Mouse (Mus musculus) adrenal gland, postnatal 4 days (tissue): ENCODE results near the gene Zfp169. TPM values are rescaled to one million over a fixed set of nuclear protein-coding genes. Genes with fewer than 3 reads are reported as not detected.

Experiments used
- DNase-seq, 2 experiments: peaks; one replicate each; pipeline ENCODE4 v3.0.0; 2021 to 2022; ENCODE audit warnings: low spot score in 2 of 2, mixed read lengths in 2 of 2
- long read RNA-seq, 2 experiments: library from polyadenylated mRNA; stranded (forward); transcript quantifications; one replicate each; pipeline ENCODE4 v2.0.0; 2021
- total RNA-seq, 2 experiments: library from RNA; stranded (reverse); gene quantifications; 2 replicates each; pipeline ENCODE4 v1.2.3; 2021

Zfp169 gene
- 10 to 100 TPM; 11.7 to 12.0 TPM for total RNA-seq
- long read RNA-seq, experiment 1: 0 reads
- long read RNA-seq, experiment 2, full-length matches to known transcripts: 1 of 3 reads
- long read RNA-seq, experiment 2, partial matches to known transcripts: 0 of 3 reads
- long read RNA-seq, experiment 2, other reads (novel, unspliced or antisense): 2 of 3 reads

DNA sequence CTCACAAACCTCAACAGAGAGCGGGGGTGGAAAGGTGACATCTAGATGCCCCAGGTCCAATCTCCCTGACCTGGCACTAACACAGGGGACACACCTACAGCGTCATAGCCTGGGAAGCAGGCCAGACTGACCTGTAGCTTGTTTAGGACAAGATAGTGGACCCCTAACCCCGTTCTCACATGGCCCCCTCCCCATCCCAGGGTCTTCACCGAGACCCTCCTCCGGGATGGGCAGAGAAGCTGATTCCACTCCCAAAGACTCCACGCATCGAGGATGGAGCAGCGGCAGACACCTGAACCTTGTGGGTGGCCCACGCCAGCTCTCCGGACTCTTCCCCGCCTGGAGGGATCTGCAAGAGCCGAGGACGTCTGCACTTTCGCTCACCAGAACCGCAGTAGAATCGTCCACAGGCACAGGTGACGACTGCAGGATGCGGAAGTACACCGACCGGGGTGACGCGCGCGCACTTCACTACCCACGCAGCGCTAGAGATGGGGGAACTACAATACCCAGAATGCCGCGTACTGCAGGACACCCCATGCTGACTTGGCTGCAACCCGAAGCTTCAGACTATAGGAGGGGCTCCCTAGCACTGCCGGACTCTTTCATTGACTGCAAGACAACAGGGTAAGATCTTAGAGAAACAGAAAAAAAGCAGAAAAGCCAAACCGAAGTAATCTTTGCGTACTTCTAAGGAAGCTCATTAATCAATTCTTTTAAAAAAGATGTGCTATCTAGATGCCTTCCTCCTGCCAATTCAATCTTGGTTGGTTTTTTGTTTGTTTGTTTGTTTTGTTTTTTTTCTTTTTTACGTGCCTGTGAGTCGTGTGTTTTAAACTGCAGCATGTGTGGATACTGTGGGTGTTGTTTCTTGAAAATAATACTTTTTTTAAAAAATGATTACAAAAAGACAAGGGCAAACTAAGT lies at the start of gene Zfp169, which contains the start of gene A830005F24Rik:
Zfp169 (minus strand) TSS at position 449 of the 927 bp plus-strand sequence.
A830005F24Rik (plus strand) TSS at position 568 of the 927 bp plus-strand sequence.
- peak; percentile 36 to 55 for DNase-seq

DNA sequence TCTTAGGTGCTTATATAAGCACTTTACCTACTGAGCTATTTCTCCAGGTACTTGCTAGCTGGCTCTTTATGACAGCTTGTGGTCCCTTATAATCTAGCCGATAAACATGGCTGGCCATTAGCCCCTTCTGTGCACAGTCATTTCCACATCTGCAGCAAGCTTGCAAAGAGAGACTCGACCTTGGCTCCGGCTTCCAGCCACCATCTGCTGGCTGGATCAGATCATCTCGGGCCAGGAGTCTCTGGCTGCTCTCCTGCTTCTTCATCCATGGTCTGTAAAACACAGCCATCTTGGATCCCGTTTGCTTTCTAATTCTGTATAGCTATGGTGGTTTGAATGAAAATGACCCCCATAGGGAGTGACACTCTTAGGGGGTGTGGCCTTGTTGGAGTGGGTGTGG lies 49.1 kb upstream of the Zfp169 start:
- no peak for DNase-seq

DNA sequence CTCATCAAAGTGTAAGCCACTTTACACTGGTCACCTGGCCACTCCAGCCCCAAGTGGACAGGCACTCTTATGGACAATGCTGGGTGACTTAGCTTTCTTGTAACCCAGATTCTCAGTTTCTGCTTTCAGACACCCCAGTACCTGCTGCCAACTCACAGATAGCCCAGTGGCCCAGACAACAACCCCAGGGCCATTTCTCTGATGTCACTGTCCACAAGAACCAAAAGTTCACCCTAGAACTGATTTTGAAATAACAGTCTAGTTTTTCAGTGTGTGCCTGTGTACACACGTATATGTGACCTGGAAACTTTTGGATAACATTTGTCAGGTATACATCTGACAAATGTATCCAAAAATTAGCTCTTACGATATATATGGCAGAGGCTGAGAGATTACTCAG lies 48.2 kb upstream of the Zfp169 start:
- no peak for DNase-seq

DNA sequence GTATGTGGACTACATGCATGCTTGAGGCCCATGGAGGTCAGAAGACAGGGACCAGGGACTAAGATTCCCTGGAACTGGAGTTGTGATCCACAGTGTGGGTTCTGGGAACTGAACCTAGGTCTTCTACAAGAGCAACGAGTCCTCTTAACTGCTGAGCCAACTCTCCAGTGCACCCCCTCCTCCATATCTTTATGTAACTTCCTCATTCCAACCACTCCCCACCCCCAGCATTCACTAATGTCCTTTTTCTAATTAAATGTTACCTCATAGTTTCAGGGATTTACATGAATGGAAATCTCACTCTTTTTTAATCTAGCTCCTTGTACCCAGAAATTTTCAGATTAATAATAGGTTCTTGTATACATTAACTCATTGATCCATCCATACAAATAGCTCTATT lies 42.7 kb upstream of the Zfp169 start:
- DNase-seq: no peak

DNA sequence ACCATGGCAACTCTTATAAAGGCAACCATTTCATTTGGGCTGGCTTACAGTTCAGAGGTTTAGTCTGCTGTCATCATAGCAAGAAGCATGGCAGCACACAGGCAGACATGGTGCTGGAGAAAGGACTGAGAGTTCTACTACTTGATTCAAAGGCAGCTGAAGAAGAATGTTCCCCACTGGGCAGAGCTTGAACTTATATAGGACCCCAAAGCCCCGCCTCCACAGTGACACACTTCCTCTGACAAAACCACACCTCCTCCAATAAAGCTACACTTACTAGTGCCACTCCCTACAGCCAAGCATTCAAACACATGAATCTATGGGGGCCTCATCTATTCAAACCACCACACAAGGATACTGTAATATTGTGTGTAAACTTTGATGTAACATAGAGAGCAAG lies 41.3 kb upstream of the Zfp169 start:
- DNase-seq: no peak

DNA sequence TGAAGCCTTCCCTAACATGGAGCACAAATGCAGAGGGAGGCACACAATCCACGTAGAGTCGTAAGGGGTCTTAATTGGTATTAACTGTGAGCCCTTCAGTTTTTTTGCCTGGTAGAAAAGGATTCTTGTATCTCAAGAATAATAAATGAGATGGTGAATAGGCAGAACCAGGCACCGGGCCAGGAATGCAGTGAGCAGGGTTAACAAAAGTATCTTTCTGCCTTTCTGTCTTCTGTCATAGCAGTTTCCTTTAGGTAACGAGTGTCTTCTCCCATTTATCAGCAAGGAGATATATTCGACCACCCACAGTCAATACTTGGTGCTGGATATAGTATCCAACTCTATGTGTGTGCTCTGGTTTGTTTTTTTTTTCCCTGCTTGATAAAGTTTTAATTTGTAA lies 40.3 kb upstream of the Zfp169 start:
- no peak for DNase-seq

DNA sequence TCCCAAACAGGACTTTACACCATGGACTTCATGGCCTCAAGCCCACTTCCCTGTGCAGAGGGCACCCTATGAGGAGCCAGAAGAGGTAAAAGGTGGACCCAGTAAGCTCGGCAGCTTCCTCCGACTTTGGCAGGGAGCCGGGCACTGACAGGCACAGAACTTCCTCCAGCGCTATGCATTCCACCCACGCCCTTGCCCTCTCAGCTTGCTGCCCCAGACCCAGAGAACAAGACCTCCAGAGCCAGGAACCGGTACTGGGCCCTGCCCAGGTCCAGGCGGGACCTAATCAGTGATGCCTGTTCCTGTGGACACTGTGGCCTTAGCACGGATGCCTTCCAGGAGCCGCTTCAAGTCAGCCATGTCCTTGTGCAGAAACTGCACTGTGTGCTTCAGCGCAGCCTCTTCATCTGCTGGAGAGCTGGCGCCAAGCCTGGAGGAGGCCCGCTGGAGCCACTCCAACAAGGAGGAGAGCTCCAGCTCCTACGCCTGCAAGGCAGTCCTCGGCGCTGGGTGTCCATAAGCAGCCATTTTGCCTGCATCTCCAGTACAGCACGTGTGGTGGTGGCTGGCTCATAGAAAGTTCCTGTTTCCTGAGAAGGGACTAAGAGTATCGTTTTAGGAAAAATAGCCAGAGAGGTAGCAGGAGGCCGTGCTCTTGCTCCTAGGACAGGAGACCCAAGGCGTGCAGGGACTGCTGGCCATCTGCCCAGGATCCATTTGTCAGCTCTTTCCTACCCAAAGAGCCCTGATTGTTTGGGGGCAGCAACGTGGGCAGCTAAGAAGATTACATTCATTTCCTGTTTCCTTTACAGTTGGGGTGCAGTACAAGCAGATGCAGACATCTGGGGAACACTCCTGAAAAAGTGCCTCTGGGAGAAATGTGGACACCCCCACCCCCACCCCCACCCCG lies 39.2 kb upstream of the Zfp169 start:
- peak; percentile 57 to 78 for DNase-seq

DNA sequence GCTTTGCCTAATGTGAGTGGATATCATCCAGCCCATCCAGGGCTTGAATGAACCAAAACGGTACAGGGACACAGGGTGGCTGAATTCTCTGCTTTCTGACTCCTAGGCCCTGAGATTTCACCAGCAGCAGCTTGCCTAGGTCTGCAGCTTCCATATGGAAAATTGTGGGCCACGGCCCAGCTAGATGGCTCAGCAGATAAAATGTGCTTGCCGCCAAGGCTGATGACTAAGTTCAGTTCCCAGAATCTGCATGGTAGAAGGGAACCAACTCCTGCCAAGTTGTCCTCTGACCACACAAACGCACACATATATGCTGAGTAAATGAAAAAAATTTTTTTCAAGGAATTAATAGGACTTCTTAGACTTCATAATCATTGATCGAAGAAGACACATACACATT lies 35.0 kb upstream of the Zfp169 start:
- DNase-seq: no peak

DNA sequence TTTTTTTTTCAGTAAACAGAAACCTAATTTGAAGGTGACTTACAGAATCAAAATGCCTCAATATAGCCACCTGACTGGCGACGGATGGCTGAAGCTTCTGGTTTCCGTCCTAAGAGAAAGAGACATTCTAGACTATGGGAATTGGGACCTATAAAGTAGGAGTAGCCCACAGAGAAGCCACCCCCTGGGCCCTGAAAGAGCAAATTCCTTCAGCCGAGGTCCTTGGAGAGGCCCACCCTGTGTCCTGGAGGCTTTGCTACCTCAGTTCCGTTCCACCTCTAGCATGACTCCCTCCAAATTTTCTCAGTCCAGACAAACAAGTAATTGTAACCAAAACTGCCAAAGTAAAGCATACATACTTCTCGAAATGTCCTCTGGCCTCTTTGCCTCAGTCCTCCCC lies 34.4 kb upstream of the Zfp169 start:
- DNase-seq: no peak

DNA sequence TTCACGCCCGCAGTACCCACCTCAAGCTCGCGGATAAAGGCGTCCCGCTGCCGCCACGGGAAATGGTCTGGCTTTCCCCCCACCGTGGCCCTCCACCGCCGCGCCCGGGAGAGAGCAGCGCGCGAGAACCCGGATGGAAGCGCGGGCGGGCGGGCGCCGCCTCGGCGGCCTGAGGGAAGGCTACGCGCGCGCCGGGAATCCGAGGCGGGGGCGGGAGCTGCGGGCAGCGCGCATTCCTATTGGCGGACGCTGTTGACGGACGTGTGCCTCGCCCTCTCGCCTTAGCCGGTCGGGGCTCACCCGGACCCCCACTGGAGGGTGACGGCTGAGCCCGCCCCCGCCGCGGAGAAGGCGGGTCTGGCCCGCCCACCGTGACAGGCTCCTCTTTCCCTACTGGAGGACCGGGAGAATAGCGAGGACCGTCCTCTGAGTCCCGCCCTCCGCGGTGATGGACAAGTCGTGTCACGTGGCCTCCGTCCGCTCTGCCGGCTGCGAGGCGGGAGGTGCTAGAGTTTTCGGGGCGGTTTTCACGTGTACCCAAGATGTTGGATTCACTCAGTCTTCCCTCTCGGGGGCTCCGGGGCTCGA lies 33.2 kb upstream of the Zfp169 start:
- peak; percentile 97 to 98 for DNase-seq

DNA sequence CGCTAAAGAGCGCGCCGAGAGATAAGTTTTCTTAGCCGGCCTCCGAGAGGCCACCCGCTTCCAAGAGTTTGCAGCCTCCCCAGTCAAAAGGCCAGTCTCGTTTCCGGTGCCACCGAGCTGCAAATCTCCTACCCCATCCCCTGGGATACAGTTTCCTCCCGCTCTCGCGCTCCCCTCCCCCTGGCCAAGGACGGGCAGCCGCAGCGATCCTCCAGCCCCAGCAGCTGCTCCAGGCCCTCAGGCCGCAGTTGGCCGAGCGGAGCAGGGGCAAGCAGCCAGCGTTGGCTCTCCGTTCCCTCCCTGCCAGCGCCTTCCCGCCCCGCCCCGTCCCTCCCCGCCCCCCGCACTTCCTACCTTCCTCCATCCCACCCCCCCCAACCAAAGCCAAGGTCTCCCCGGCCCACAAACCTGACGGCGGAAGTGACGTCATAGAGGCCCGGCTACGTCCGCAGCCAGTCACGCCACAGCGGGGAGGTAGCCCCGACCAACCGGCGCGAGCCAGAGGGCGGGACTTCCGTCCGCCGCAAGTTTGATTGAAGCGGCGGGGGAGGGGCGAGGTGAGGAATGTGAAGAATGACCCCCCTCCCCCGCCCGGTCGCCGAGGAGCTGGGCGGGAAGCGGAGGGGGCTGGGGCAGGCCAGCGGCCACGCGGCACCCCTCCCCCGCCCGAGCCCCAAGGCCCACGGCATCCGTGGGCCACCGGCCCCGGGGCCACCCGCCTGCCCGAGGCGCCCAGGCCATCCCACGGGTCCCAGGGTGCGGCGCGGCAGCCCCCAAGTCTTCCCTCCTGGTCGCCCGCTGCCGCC lies 32.4 kb upstream of the Zfp169 start:
- DNase-seq: peak; percentile 95 to 96

DNA sequence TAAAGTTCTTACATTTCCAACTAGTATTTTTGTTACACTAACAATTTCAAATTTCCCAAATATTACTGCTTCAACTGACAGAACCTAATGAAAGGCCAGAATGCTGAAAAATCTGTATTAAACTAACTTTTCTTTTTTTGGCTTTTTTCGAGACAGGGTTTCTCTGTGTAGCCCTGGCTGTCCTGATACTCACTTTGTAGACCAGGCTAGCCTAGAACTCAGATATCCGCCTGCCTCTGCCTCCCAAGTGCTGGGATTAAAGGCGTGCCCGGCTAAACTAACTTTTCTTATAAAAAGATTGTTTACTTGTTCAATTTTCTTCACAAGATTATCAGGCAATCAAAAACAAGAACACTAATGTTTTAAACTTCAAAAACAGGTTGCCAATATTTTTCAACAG lies 31.6 kb upstream of the Zfp169 start:
- no peak for DNase-seq

DNA sequence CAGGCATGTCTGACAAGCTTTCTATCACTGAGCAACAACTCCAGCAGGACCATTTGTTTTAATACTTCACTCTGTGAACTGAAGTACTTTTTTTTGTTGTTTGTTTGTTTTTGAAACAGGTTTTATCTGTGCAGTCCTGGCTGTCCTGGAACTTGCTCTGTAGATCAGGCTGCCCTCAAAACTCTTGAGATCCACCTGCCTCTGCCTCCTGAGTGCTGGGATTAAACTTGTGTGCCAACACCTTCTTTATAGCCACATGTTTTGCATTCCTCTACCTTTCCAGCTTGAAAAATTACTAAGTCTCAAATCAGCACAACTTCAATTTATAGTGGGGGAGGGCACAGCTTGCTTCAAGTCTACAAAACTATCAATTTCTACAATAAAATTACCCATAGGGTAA lies 31.1 kb upstream of the Zfp169 start:
- DNase-seq: no peak

DNA sequence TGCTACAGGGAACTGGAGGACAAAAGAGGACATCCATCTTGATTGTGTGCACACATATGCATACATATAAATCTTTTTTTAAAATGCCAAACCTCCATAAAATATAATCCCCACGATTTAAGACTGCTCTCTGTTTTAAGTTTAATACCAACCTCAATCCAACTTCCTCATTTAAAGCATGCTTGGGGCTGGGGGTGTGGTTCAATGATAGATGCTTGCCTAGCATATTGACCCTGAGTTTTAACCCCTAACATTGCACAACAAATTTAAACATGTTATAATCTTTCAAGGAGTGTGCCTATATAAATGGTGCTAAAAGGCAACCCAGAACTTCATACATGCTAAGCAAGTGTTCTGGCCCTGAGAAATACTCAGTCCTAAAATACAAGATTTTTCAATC lies 27.2 kb upstream of the Zfp169 start:
- DNase-seq: no peak

DNA sequence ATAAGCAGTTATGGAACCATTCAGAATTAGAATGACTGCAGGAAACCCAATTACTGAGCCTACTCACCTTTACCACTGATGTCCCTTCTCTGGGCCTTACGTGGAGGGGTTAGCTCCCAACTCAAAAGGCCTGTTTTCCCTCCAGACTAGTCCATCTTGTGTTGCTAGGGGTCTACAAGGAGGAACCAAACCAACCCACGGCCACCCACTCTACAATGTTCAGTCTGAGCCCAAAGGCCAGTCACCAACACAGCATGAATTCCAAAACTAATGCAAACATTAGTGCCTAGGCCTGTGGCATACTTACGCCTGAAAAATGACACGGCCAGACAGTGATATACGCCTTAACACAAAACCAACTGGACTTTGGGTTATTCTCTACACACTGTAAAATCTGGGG lies 20.2 kb upstream of the Zfp169 start:
- no peak for DNase-seq

DNA sequence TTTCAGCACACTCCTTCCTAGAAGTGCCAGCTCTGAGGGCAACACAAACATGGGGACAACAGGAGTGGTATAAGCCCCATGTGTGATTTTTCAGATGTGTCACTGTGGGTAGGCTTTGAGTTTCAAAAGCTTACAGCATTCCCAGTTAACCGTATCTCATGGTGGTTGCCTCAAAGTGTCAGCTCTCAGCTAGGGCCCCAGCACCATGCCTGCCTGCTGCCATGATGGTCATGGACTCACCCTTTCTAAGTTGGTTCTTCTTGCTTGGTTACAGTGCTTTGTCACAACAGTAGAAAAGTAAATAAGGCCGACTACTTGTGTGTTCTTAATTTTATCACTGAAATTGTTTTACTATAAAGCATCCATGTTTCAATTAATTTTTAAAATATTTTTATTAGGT lies 18.2 kb upstream of the Zfp169 start:
- DNase-seq: no peak

DNA sequence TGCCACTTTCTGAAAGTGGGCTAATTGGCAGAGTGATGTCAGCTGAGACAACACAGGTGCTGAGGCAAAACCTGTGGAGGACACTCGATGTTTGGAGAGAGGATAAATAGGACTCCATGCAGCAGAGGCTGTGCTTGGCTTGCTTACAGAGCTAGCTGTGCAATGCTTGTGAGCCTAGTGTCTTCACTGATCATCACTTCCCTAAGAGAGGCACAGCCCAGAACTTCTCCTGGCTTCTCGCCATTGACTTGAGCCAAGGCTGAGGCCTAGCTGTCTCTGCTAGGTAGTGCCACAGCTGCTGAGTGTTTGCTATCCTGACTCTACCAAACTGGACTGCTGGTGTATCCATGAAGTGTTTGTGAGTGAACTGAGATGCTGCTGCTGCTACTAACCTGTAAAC lies 17.4 kb upstream of the Zfp169 start:
- no peak for DNase-seq

DNA sequence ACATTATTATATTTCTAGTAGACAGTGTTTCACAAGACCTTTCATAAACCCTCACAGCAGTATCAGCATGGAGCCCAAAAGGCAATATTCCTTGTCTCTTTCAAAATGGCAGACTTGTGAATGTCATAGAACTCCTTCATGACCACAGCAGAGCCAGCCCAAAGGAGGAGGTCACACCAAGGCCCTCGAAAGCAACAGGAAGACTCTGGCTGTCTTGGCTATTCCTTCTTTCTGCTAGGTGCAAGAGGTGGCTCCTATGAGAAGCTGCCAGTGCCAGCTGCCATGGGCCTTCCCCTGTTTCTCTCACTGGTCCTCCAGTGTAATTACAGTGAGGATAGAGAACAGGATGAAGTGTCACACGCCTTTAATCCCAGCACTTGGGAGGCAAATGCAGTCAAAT lies 15.8 kb upstream of the Zfp169 start:
- no peak for DNase-seq

DNA sequence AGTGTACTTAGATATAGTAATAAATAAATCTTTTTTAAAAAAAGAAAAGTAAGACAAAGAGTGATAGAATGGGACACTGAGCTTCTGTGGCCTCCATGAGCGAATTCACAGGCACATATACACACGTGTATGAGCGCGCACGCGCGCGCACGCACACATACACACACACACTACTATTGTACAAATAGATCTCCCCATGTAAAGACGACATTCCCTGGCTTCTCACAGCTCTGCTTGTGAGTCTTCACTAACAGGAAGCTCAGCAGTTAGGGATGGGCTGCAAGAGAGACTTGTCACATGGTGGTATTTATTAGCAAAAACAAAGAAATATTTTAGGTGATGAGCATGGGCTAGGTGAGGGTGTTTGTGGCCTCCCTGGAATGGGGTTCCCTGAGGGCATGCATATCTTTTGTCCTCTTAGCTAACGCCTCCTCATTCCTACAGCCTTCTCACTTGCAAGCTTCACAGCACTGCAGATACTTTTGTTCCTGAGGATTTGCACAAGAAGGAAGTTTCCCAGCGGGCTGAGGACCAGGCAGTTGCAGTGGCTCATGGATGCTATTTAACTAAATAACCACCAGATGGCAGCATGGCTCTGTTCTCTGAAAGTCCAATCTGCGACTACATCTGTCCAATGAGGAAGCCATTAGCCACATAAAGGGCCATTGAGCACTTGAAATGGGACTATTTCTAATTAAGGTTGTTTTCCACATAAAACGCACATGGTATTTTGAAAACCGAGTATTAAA lies 15.0 kb upstream of the Zfp169 start:
- DNase-seq: no peak

DNA sequence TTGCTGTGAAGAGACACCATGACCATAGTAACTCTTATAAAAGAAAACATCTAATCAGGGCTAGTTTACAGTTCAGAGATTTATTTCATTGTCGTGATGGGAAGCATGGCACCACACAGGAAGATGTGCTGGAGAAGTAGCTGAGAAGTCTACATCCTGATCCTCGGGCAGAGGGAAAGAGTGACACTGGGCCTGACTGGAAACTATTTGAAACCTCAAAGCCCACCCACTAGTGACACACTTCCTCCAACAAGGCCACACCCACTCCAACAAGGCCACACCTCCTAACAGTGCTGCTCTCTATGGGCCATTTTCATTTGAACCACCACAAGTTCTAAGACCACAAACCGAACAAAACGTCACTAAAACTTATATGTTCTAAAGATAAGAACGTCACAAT lies 12.5 kb upstream of the Zfp169 start:
- DNase-seq: no peak
